Mouse (Mus musculus) forebrain, embryonic 10.5 days (tissue): ENCODE data around the gene Parp4. TPM values are rescaled to one million over a fixed set of nuclear protein-coding genes. Genes with fewer than 3 reads are reported as not detected.

Source experiments
- DNase-seq: peaks from one replicate; pipeline ENCODE4 v3.0.0-alpha.2; 2017; ENCODE audit warnings: low spot score; ENCODE audit errors: extremely low spot score
- H3K27ac ChIP-seq: fragments of 300-500 bp; sonication (generic); 2 replicates; pipeline ENCODE4 v1.5.1; 2016; ENCODE audit warnings: mild to moderate bottlenecking
- H3K27me3 ChIP-seq: fragments of 300-500 bp; sonication (generic); 2 replicates; pipeline ENCODE4 v1.6.1; 2016; ENCODE audit warnings: mild to moderate bottlenecking; ENCODE audit not compliant: poor library complexity, severe bottlenecking
- H3K36me3 ChIP-seq: fragments of 300-500 bp; sonication (generic); replicated peaks from 2 replicates; pipeline ENCODE4 v1.6.1; 2016; ENCODE audit warnings: mild to moderate bottlenecking, moderate library complexity
- H3K4me1 ChIP-seq: fragments of 300-500 bp; sonication (generic); 2 replicates; pipeline ENCODE4 v1.6.1; 2016
- H3K4me3 ChIP-seq: fragments of 300-500 bp; sonication (generic); 2 replicates; pipeline ENCODE4 v1.5.1; 2016; ENCODE audit warnings: mild to moderate bottlenecking, moderate library complexity
- H3K9me3 ChIP-seq: fragments of 300-500 bp; sonication (generic); 2 replicates; pipeline ENCODE4 v1.6.1; 2016; ENCODE audit warnings: mild to moderate bottlenecking, moderate library complexity
- WGBS: fragments of 180-500 bp; shearing (Covaris S2); methylation state at CpG from one replicate; pipeline ENCODE4 v1.1.7; 2016; 5-methylcytosine and 5-hydroxymethylcytosine counted together
- polyA plus RNA-seq: library from polyadenylated mRNA; unstranded; fragments of >200 nt; fragmentation: Nextera tagmentation; extraction: Ambion mirVana; gene quantifications from 2 replicates; pipeline ENCODE4 v1.2.1, GENCODE M21; 2016

Parp4 gene
- polyA plus RNA-seq: 0.95 and 1.6 TPM in 2 replicates

DNA sequence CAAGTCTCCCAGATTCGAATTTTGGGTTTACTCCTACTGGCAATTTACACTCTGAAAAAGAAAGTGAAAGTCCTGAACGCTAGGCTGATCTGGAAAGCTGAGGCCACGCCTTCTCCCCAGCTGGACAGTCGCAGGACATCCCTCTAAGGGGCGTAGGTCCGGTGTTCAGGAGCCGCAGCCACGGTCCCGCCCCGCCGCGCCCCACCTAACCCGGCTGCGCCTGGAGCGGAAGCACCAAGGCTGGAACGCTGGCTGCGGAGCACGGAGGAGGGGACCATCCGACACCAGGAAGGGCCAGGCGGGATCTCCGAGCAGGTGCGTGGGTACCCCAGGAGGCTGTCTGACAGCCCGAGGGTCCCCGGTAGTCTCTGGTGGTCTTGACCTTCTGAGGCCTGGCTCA is at the start of gene Parp4, which contains the start of gene Cenpj:
Gene Parp4 (plus strand): TSS at position 204 of the 400 bp plus-strand sequence.
Gene Cenpj (minus strand): TSS at position 10 of the 400 bp plus-strand sequence.
- Histone ChIP-seq H3K27me3 (peaks cover 6% of the 10 kb centered on the region; the same call in 1 of the 2 replicates), H3K4me1 (peaks cover 26% of the 10 kb centered on the region), H3K36me3 (no peaks in the 10 kb centered on the region), H3K27ac (peak within 1 kb of the TSS; percentile 74), H3K4me3 (peak within 1 kb of the TSS; percentile 63), H3K9me3 (no peaks in the 10 kb centered on the region)
- 1% methylated on average over 24 of the region's 24 CpGs for WGBS
- DNase-seq: peak; percentile 48

DNA sequence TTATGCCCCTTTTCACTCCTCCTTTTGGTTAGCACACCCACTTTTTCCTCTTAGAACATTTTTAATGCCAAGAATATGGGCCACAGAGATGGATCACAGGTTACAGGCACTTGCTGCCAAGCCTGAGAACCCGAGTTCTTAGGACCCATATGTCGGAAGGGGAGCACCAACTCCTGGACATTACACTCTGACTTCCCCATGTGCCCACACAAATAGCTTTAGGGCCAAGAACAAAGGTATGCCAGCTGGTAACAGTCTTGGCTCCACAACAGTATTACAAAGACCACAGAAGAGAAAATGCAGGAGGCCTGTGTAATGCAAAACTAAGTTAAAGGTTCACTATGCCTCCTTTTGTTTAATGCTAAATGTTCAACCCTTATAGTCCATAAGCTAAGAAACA is 44.6 kb upstream of the Parp4 start:
- no peak for DNase-seq
- Histone ChIP-seq H3K4me1 (no peaks in the 10 kb centered on the region), H3K27me3 (no peaks in the 10 kb centered on the region), H3K9me3 (no peaks in the 10 kb centered on the region), H3K4me3 (no peak overlapping the region), H3K27ac (no peak overlapping the region), H3K36me3 (peaks cover 89% of the 10 kb centered on the region)
- WGBS: 92% methylated on average over 2 of the region's 2 CpGs

DNA sequence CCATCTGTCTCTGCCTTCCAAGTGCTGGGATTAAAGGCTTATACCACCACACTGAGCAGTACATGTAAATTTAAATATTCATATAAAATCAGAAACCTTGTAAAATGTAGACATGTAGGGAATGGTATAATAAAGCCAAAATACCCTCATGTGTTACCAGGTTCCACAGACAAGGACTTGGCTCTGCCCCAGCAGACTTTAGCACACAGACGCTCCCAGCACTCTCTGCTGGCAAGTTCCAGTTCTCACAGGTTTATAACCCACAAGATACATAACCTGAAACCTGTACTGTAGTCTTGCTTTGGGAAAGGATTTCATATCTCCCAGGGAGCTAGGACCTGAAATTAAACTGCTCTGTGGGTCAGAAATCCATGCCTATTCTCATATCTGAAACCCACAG is 30.5 kb upstream of the Parp4 start:
- no peak for DNase-seq
- no peaks in the 10 kb centered on the region for H3K4me1 ChIP-seq
- H3K9me3 ChIP-seq: no peaks in the 10 kb centered on the region
- H3K27me3 ChIP-seq: no peaks in the 10 kb centered on the region
- H3K27ac ChIP-seq: no peak overlapping the region
- H3K4me3 ChIP-seq: no peak overlapping the region
- peaks cover 63% of the 10 kb centered on the region for H3K36me3 ChIP-seq
- 94% methylated on average over 1 of the region's 1 CpGs for WGBS

DNA sequence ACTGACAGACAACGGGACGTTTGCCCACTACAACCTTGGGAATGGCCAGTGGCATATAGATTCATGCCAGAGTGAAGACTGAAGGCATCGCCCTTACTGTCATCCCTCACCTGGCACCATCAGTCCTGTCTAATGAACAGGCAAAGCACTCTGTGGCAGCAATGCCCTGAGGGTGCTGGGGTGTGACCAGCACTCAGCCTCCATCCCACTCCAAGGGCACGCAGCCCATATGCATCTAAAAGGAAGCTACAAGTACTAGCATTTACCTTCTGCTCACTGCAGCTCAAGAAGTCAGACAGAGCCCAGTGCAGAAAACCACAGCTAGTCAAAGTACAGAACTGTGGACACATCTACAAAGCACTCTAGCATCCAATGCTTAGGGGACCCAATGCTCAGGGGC is 29.9 kb upstream of the Parp4 start:
- Histone ChIP-seq H3K27ac (no peak overlapping the region), H3K9me3 (no peaks in the 10 kb centered on the region), H3K27me3 (no peaks in the 10 kb centered on the region), H3K4me3 (no peak overlapping the region), H3K36me3 (peaks cover 67% of the 10 kb centered on the region), H3K4me1 (no peaks in the 10 kb centered on the region)
- 96% methylated on average over 4 of the region's 4 CpGs for whole genome bisulfite sequencing
- no peak for DNase-seq

DNA sequence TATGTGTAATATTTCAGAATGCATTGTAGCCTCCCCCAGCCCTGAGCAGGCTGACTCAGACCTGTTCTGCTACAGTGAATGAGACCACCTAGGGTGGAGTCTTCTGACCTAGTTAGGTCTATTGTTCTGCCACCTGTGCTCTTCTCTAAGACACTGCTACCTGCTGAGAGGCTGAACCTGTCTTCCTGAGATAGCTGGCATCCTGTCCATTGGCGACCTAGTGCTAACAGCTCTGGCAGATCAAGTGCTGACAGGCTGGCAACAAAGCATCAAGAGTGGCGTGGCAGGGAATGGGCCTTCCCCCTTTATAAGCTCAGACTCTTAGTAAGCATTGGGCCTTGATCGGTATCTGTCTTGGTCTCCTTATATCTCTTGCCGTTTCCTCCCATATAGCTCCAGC is 24.5 kb upstream of the Parp4 start:
- DNase-seq: no peak
- WGBS: 92% methylated on average over 4 of the region's 4 CpGs
- Histone ChIP-seq H3K9me3 (no peaks in the 10 kb centered on the region), H3K4me3 (no peak overlapping the region), H3K36me3 (peaks cover 88% of the 10 kb centered on the region), H3K27ac (no peak overlapping the region), H3K4me1 (no peaks in the 10 kb centered on the region), H3K27me3 (no peaks in the 10 kb centered on the region)

- Histone ChIP-seq H3K4me3 (no peak overlapping the region), H3K36me3 (peaks cover 83% of the 10 kb centered on the region), H3K27ac (no peak overlapping the region), H3K4me1 (no peaks in the 10 kb centered on the region), H3K9me3 (no peaks in the 10 kb centered on the region), H3K27me3 (no peaks in the 10 kb centered on the region)
- no peak for DNase-seq
- 93% methylated on average over 6 of the region's 6 CpGs for WGBS
These were observed 22.5 kb upstream of the Parp4 start for GRCm38 (mm10) chr14:56552924-56553323.

DNA sequence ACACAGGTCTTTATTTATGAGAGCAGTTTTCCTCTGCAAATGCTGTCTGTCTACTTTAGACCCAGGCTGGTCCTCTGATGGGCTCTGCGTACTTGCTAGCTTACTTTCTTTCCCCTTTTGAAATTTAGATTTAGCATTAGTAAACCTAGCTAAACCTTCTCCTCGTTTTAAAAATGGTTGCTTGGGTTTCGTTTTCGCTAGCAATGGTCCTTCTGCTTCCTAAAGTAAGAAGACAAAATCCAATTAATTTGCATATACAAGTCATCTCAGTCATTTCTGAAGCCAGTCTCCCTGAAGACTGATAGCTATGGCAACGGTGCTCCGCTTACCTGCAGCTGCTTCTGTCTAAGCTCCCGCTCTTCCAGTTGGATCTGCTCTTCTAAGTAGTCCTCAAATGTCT is 22.1 kb upstream of the Parp4 start:
- no peak for DNase-seq
- peaks cover 83% of the 10 kb centered on the region for H3K36me3 ChIP-seq
- no peaks in the 10 kb centered on the region for H3K27me3 ChIP-seq
- H3K4me3 ChIP-seq: no peak overlapping the region
- H3K9me3 ChIP-seq: no peaks in the 10 kb centered on the region
- no peak overlapping the region for H3K27ac ChIP-seq
- WGBS: 95% methylated on average over 7 of the region's 7 CpGs
- H3K4me1 ChIP-seq: no peaks in the 10 kb centered on the region

GRCm38 (mm10) chr14:56554716-56555115 is 20.7 kb upstream of the Parp4 start:
- WGBS: 94% methylated on average over 2 of the region's 2 CpGs
- no peaks in the 10 kb centered on the region for H3K27me3 ChIP-seq
- no peak overlapping the region for H3K4me3 ChIP-seq
- peaks cover 85% of the 10 kb centered on the region for H3K36me3 ChIP-seq
- no peaks in the 10 kb centered on the region for H3K9me3 ChIP-seq
- no peaks in the 10 kb centered on the region for H3K4me1 ChIP-seq
- DNase-seq: no peak
- H3K27ac ChIP-seq: no peak overlapping the region

GRCm38 (mm10) chr14:56559134-56559533 is 16.3 kb upstream of the Parp4 start:
- Histone ChIP-seq H3K36me3 (peaks cover 77% of the 10 kb centered on the region), H3K4me3 (no peak overlapping the region), H3K9me3 (no peaks in the 10 kb centered on the region), H3K27ac (no peak overlapping the region), H3K27me3 (no peaks in the 10 kb centered on the region), H3K4me1 (no peaks in the 10 kb centered on the region)
- 94% methylated on average over 3 of the region's 3 CpGs for WGBS
- DNase-seq: no peak

GRCm38 (mm10) chr14:56567476-56567875 is 7.9 kb upstream of the Parp4 start:
- 83% methylated on average over 7 of the region's 7 CpGs for WGBS
- H3K36me3 ChIP-seq: peaks cover 32% of the 10 kb centered on the region

DNA sequence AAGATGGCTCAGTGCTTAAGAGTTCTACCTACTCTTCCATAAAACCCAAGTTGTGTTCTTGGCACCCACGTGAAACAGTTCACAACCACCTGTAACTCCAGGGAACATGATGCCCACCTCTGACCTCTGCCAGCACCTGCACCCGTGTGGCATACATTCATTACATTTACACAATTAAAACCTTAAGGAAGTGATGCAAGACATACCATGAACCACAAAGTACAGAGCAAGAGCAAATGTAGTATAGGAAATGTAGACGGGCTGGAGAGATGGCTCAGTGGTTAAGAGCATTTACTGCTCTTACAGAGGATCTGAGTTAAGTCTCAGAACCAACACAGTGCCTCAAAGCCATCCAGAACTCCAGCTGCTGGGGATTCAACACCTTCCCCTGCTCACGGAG is 6.4 kb upstream of the Parp4 start:
- WGBS: 88% methylated on average over 4 of the region's 4 CpGs
- H3K9me3 ChIP-seq: no peaks in the 10 kb centered on the region
- H3K27me3 ChIP-seq: no peaks in the 10 kb centered on the region
- H3K27ac ChIP-seq: no peak overlapping the region
- no peak for DNase-seq
- H3K4me3 ChIP-seq: no peak overlapping the region
- H3K4me1 ChIP-seq: peaks cover 29% of the 10 kb centered on the region
- peaks cover 18% of the 10 kb centered on the region for H3K36me3 ChIP-seq

More at GRCm38 (mm10) chr14:56567476-56567875, 7.9 kb upstream of the Parp4 start:
- peaks cover 27% of the 10 kb centered on the region for H3K4me1 ChIP-seq
- H3K27ac ChIP-seq: no peak overlapping the region
- no peak overlapping the region for H3K4me3 ChIP-seq
- H3K27me3 ChIP-seq: no peaks in the 10 kb centered on the region
- no peaks in the 10 kb centered on the region for H3K9me3 ChIP-seq
- DNase-seq: no peak

DNA sequence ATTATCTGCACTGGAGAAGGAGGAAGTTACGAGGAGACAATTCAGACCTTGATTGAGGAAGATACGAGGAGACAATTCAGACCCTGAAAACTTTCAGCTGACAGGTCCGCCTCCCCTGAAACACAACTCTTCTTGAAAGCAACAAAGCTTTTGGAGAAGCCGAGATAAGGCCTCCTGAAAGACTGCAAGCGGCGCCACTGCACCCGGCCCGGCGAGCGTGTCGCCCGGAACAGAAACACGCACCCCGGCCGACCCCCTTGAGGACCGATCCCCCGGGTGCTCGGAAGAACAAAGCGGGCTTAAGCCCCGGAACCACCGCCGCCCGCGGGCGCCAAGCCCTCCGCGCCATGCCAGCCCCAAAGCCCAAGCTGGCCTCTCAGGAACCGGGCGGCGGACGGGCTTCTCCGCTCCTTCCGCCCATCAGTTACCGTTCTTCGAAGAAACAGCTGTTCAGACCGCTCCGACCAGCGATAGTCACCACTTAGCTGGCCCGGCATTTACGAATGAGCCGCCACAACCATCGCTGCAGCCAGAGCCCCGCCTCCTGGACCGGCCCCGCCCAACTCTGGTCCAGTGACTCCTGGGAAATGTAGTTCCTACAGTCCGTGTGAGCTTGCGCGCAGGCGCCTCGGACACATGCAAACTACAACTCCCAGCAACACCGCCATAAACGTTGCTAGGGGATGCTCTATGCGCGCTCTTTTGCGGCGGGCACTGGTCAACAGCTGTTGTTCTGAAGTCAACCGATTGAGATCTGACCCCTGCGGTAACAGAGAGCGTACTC is 3.9 kb upstream of the Parp4 start:
- WGBS: under 1% methylated on average over 59 of the region's 59 CpGs
- Histone ChIP-seq H3K27me3 (peaks cover 6% of the 10 kb centered on the region; the same call in 1 of the 2 replicates), H3K4me1 (peaks cover 40% of the 10 kb centered on the region), H3K36me3 (peaks cover 4% of the 10 kb centered on the region), H3K9me3 (no peaks in the 10 kb centered on the region), H3K27ac (peak overlapping the region; percentile 88), H3K4me3 (peak overlapping the region; percentile 64)
- peak; percentile 97 for DNase-seq

DNA sequence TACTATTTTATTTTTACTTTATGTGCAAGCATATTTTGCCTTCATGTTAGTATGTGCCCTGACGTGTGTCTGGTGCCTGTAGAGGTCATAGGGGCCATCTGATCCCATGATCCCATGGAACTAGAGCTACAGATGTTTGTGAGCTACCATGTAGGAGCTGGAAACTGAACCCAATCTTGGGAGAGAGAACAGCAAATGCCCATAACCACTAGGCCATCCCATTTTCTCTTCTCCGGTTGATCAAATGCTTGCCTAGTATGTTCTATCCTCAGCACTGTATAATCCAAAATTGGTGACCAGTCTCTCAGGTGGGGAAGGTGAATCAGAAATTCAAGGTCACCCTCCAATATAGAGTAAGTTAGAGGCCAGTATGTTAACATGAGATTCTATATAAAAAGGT is 2.9 kb upstream of the Parp4 start:
- H3K27me3 ChIP-seq: peaks cover 6% of the 10 kb centered on the region; the same call in 1 of the 2 replicates
- no peaks in the 10 kb centered on the region for H3K36me3 ChIP-seq
- no peaks in the 10 kb centered on the region for H3K9me3 ChIP-seq
- DNase-seq: no peak
- peak overlapping the region; percentile 88 for H3K27ac ChIP-seq
- 76% methylated on average over 2 of the region's 2 CpGs for whole genome bisulfite sequencing
- H3K4me1 ChIP-seq: peaks cover 40% of the 10 kb centered on the region
- H3K4me3 ChIP-seq: peak overlapping the region; percentile 64
